Mouse (Mus musculus) intestine, embryonic 16.5 days (tissue): Measurements from ENCODE around the gene Gm904. TPM values are rescaled to one million over a fixed set of nuclear protein-coding genes. Genes with fewer than 3 reads are reported as not detected.
"Not testable (repeated sequence)": the region's sequence is repeated elsewhere in the genome, so short reads cannot be mapped to it uniquely, and the experiment has no call there.

ENCODE experiments used
- ATAC-seq: fragments of 200-750 bp; cut with Nextera tagmentation; 2 replicates; pipeline ENCODE4 v1.8.0; 2017; ENCODE audit warnings: moderate TSS enrichment, moderate library complexity
- H3K27ac ChIP-seq: fragments of 300-500 bp; sonication (generic); 2 replicates; pipeline ENCODE4 v1.5.1; 2014; ENCODE audit warnings: mild to moderate bottlenecking, low read length
- H3K27me3 ChIP-seq: fragments of 300-500 bp; sonication (generic); replicated peaks from 2 replicates; pipeline ENCODE4 v1.6.1; 2014; ENCODE audit warnings: low read length, control low read depth, mixed read lengths; ENCODE audit not compliant: control insufficient read depth, insufficient read depth
- H3K36me3 ChIP-seq: fragments of 300-500 bp; sonication (generic); 2 replicates; pipeline ENCODE4 v1.6.1; 2014; ENCODE audit warnings: low read length, control low read depth; ENCODE audit not compliant: control insufficient read depth, insufficient read depth
- H3K4me1 ChIP-seq: fragments of 300-500 bp; sonication (generic); 2 replicates; pipeline ENCODE4 v1.6.1; 2014; ENCODE audit warnings: low read length, control low read depth, mixed read lengths; ENCODE audit not compliant: control insufficient read depth, insufficient read depth
- H3K4me2 ChIP-seq: fragments of 300-500 bp; sonication (generic); 2 replicates; pipeline ENCODE4 v1.6.1; 2014; ENCODE audit warnings: low read depth, low read length, control low read depth
- H3K4me3 ChIP-seq: fragments of 300-500 bp; sonication (generic); 2 replicates; pipeline ENCODE4 v1.5.1; 2014; ENCODE audit warnings: mild to moderate bottlenecking, low read length
- H3K9ac ChIP-seq: fragments of 300-500 bp; sonication (generic); 2 replicates; pipeline ENCODE4 v1.6.1; 2014; ENCODE audit warnings: low read depth, low read length
- H3K9me3 ChIP-seq: fragments of 300-500 bp; sonication (generic); 2 replicates; pipeline ENCODE4 v1.6.1; 2016; ENCODE audit warnings: low read length, control low read depth; ENCODE audit not compliant: control insufficient read depth
- WGBS: fragments of 180-500 bp; shearing (Covaris S2); extraction: QIAGEN DNeasy Blood & Tissue Kit; methylation state at CpG from one replicate; pipeline ENCODE4 v1.1.7; 2014; 5-methylcytosine and 5-hydroxymethylcytosine counted together
- microRNA-seq: library from miRNA; unstranded; fragments of <30 nt; microRNA quantifications from one replicate; pipeline ENCODE4, GENCODE M21; 2016
- polyA plus RNA-seq: library from polyadenylated mRNA; unstranded; fragments of >200 nt; fragmentation: Nextera tagmentation; extraction: Ambion mirVana; gene quantifications from 2 replicates; pipeline ENCODE4 v1.2.1, GENCODE M21; 2015

Gm904 gene
- polyA plus RNA-seq, result not detected in 2 replicates

- not testable (repeated sequence) for H3K4me3 ChIP-seq, H3K4me1 ChIP-seq, H3K27ac ChIP-seq, H3K4me2 ChIP-seq, H3K9me3 ChIP-seq, H3K27me3 ChIP-seq, H3K36me3 ChIP-seq, ATAC-seq, H3K9ac ChIP-seq
These were observed at the start of gene Gm904 for GRCm38 (mm10) chr13:50642928-50643327. Gm904 (plus strand) TSS chr13:50643228.

GRCm38 (mm10) chr13:50648771-50649170, 5.7 kb downstream of the Gm904 start:
- not testable (repeated sequence) for ATAC-seq, H3K36me3 ChIP-seq, H3K4me2 ChIP-seq, H3K27me3 ChIP-seq, H3K9ac ChIP-seq, H3K27ac ChIP-seq, H3K9me3 ChIP-seq, H3K4me1 ChIP-seq, H3K4me3 ChIP-seq
- WGBS, result 78% methylated on average over 2 of the region's 2 CpGs

Small RNA genes within 50 kb of the gene (microRNA-seq; reads per million reads assigned to microRNA genes)
- gene Gm23952 (not detected), gene Mir683-2 (not detected)

Other genes starting within 250 kb of the Gm904 start
- 22.0 and 22.9 TPM in 2 replicates for gene Fbxw17, start 225.4 kb upstream of the Gm904 start, polyA plus RNA-seq
- gene Gm47429, start 199.3 kb upstream of the Gm904 start, polyA plus RNA-seq, result not detected in 2 replicates
- gene Nutm2, start 175.9 kb upstream of the Gm904 start, polyA plus RNA-seq, result not detected in 2 replicates
- gene Gm8765, start 55.1 kb downstream of the Gm904 start, polyA plus RNA-seq, result not detected in 2 replicates